Mouse (Mus musculus): Measurements from ENCODE around the gene Slc22a3. TPM values are rescaled to one million over a fixed set of nuclear protein-coding genes. Genes with fewer than 3 reads are reported as not detected.

Gene Slc22a3
- polyA plus RNA-seq, 1 experiment: 0.11 TPM

GRCm38 (mm10) chr17:12412181-12412890, 95.2 kb downstream of the Slc22a3 start:
- no peaks in the 10 kb centered on the region for H3K36me3 ChIP-seq (ENCODE audit: control insufficient read depth, insufficient read depth, low read length)
- H3K27me3 ChIP-seq (ENCODE audit: control insufficient read depth, insufficient read depth, low read length): no peaks in the 10 kb centered on the region
- no peak overlapping the region; the same call in 1 of the 2 replicates for H3K27ac ChIP-seq (ENCODE audit: control insufficient read depth, insufficient read depth, low read depth, low read length)
- H3K4me3 ChIP-seq (ENCODE audit: control insufficient read depth, low read depth, low read length): no peak overlapping the region
- H3K4me1 ChIP-seq (ENCODE audit: control insufficient read depth, insufficient read depth, low read length): no peaks in the 10 kb centered on the region; the same call in 1 of the 2 replicates
- no peak for TF ChIP-seq POLR2A (IDR thresholded peaks at IDR 0.05; ENCODE audit: control insufficient read depth, low read depth, low read length)
- no peak for TF ChIP-seq CTCF (IDR thresholded peaks at IDR 0.05; ENCODE audit: control insufficient read depth, insufficient read depth, insufficient replicate concordance, low read depth, low read length)

GRCm38 (mm10) chr17:12409346-12409944, 98.1 kb downstream of the Slc22a3 start:
- TF ChIP-seq CTCF (IDR thresholded peaks at IDR 0.05; ENCODE audit: control insufficient read depth, insufficient read depth, insufficient replicate concordance, low read depth, low read length) (no peak), POLR2A (IDR thresholded peaks at IDR 0.05; ENCODE audit: control insufficient read depth, low read depth, low read length) (no peak)

GRCm38 (mm10) chr17:12403420-12403819, 104.1 kb downstream of the Slc22a3 start:
- Histone ChIP-seq H3K27ac (ENCODE audit: control insufficient read depth, insufficient read depth, low read depth, low read length) (no peak overlapping the region), H3K36me3 (ENCODE audit: control insufficient read depth, insufficient read depth, low read length) (no peaks in the 10 kb centered on the region), H3K4me3 (ENCODE audit: control insufficient read depth, low read depth, low read length) (no peak overlapping the region), H3K4me1 (ENCODE audit: control insufficient read depth, insufficient read depth, low read length) (no peaks in the 10 kb centered on the region), H3K27me3 (ENCODE audit: control insufficient read depth, insufficient read depth, low read length) (no peaks in the 10 kb centered on the region)
- TF ChIP-seq POLR2A (IDR thresholded peaks at IDR 0.05; ENCODE audit: control insufficient read depth, low read depth, low read length) (no peak), CTCF (IDR thresholded peaks at IDR 0.05; ENCODE audit: control insufficient read depth, insufficient read depth, insufficient replicate concordance, low read depth, low read length) (no peak)

More at GRCm38 (mm10) chr17:12409346-12409944, 98.1 kb downstream of the Slc22a3 start:
- Histone ChIP-seq H3K4me3 (ENCODE audit: control insufficient read depth, low read depth, low read length) (no peak overlapping the region), H3K4me1 (ENCODE audit: control insufficient read depth, insufficient read depth, low read length) (no peaks in the 10 kb centered on the region), H3K27ac (ENCODE audit: control insufficient read depth, insufficient read depth, low read depth, low read length) (no peak overlapping the region), H3K36me3 (ENCODE audit: control insufficient read depth, insufficient read depth, low read length) (no peaks in the 10 kb centered on the region), H3K27me3 (ENCODE audit: control insufficient read depth, insufficient read depth, low read length) (no peaks in the 10 kb centered on the region)

- Histone ChIP-seq H3K27me3 (ENCODE audit: control insufficient read depth, insufficient read depth, low read length) (no peaks in the 10 kb centered on the region), H3K4me1 (ENCODE audit: control insufficient read depth, insufficient read depth, low read length) (no peaks in the 10 kb centered on the region), H3K36me3 (ENCODE audit: control insufficient read depth, insufficient read depth, low read length) (no peaks in the 10 kb centered on the region), H3K4me3 (ENCODE audit: control insufficient read depth, low read depth, low read length) (no peak overlapping the region), H3K27ac (ENCODE audit: control insufficient read depth, insufficient read depth, low read depth, low read length) (no peak overlapping the region)
- no peak for TF ChIP-seq POLR2A (IDR thresholded peaks at IDR 0.05; ENCODE audit: control insufficient read depth, low read depth, low read length)
These were observed 111.3 kb downstream of the Slc22a3 start for GRCm38 (mm10) chr17:12396163-12396677.

- no peaks in the 10 kb centered on the region for H3K4me1 ChIP-seq (ENCODE audit: control insufficient read depth, insufficient read depth, low read length)
- no peaks in the 10 kb centered on the region for H3K27me3 ChIP-seq (ENCODE audit: control insufficient read depth, insufficient read depth, low read length)
- TF ChIP-seq POLR2A (IDR thresholded peaks at IDR 0.05; ENCODE audit: control insufficient read depth, low read depth, low read length): no peak
- no peak overlapping the region for H3K27ac ChIP-seq (ENCODE audit: control insufficient read depth, insufficient read depth, low read depth, low read length)
- H3K4me3 ChIP-seq (ENCODE audit: control insufficient read depth, low read depth, low read length): no peak overlapping the region
- no peaks in the 10 kb centered on the region for H3K36me3 ChIP-seq (ENCODE audit: control insufficient read depth, insufficient read depth, low read length)
These were observed 119.3 kb downstream of the Slc22a3 start for GRCm38 (mm10) chr17:12388239-12388638.

- Histone ChIP-seq H3K27me3 (ENCODE audit: control insufficient read depth, insufficient read depth, low read length) (no peaks in the 10 kb centered on the region), H3K4me3 (ENCODE audit: control insufficient read depth, low read depth, low read length) (no peak overlapping the region), H3K27ac (ENCODE audit: control insufficient read depth, insufficient read depth, low read depth, low read length) (no peak overlapping the region), H3K4me1 (ENCODE audit: control insufficient read depth, insufficient read depth, low read length) (no peaks in the 10 kb centered on the region), H3K36me3 (ENCODE audit: control insufficient read depth, insufficient read depth, low read length) (no peaks in the 10 kb centered on the region)
- TF ChIP-seq POLR2A (IDR thresholded peaks at IDR 0.05; ENCODE audit: control insufficient read depth, low read depth, low read length) (no peak), CTCF (IDR thresholded peaks at IDR 0.05; ENCODE audit: control insufficient read depth, insufficient read depth, insufficient replicate concordance, low read depth, low read length) (no peak)
These were observed 119.7 kb downstream of the Slc22a3 start for GRCm38 (mm10) chr17:12387781-12388180.

- Histone ChIP-seq H3K36me3 (ENCODE audit: control insufficient read depth, insufficient read depth, low read length) (no peaks in the 10 kb centered on the region), H3K27me3 (ENCODE audit: control insufficient read depth, insufficient read depth, low read length) (no peaks in the 10 kb centered on the region), H3K4me1 (ENCODE audit: control insufficient read depth, insufficient read depth, low read length) (no peaks in the 10 kb centered on the region), H3K27ac (ENCODE audit: control insufficient read depth, insufficient read depth, low read depth, low read length) (no peak overlapping the region), H3K4me3 (ENCODE audit: control insufficient read depth, low read depth, low read length) (no peak overlapping the region)
- no peak for TF ChIP-seq POLR2A (IDR thresholded peaks at IDR 0.05; ENCODE audit: control insufficient read depth, low read depth, low read length)
- TF ChIP-seq CTCF (IDR thresholded peaks at IDR 0.05; ENCODE audit: control insufficient read depth, insufficient read depth, insufficient replicate concordance, low read depth, low read length): no peak
These were observed 122.3 kb downstream of the Slc22a3 start for GRCm38 (mm10) chr17:12385049-12385794.
